Mouse (Mus musculus): ENCODE measurements around the gene T. TPM values are rescaled to one million over a fixed set of nuclear protein-coding genes. Genes with fewer than 3 reads are reported as not detected.

The T gene
- polyA plus RNA-seq, 1 experiment from 2014 or later: not detected

- TF ChIP-seq CTCF (IDR thresholded peaks at IDR 0.05) (no peak), EP300 (IDR thresholded peaks at IDR 0.05) (no peak)
- Histone ChIP-seq H3K9me3 (ENCODE audit: low read length) (no peaks in the 10 kb centered on the region), H3K4me1 (ENCODE audit: insufficient read depth, low read depth, low read length) (no peaks in the 10 kb centered on the region), H3K4me2 (replicated peaks; ENCODE audit: low read depth, low read length) (no peak overlapping the region), H3K4me3 (ENCODE audit: low read depth, low read length) (no peak overlapping the region), H3K36me3 (ENCODE audit: insufficient read depth, low read length) (no peaks in the 10 kb centered on the region), H3K9ac (replicated peaks; ENCODE audit: low read depth) (no peak overlapping the region), H3K27me3 (replicated peaks; ENCODE audit: insufficient read depth, low read length) (no peaks in the 10 kb centered on the region), H3K27ac (ENCODE audit: low read length) (no peak overlapping the region)
- ATAC-seq (no peak), DNase-seq (ENCODE audit: low spot score) (no peak)
- 69% methylated on average over 5 of the region's 5 CpGs for WGBS
Measured at GRCm38 (mm10) chr17:8413656-8414055, 20.6 kb upstream of the T start.

- Histone ChIP-seq H3K9ac (replicated peaks; ENCODE audit: low read depth) (no peak overlapping the region), H3K4me2 (replicated peaks; ENCODE audit: low read depth, low read length) (no peak overlapping the region), H3K36me3 (ENCODE audit: insufficient read depth, low read length) (no peaks in the 10 kb centered on the region), H3K27ac (ENCODE audit: low read length) (no peak overlapping the region), H3K27me3 (replicated peaks; ENCODE audit: insufficient read depth, low read length) (no peaks in the 10 kb centered on the region), H3K4me3 (ENCODE audit: low read depth, low read length) (no peak overlapping the region), H3K9me3 (ENCODE audit: low read length) (no peaks in the 10 kb centered on the region), H3K4me1 (ENCODE audit: insufficient read depth, low read depth, low read length) (no peaks in the 10 kb centered on the region)
- 23% methylated on average over 8 of the region's 8 CpGs for WGBS
- no peak for TF ChIP-seq CTCF (IDR thresholded peaks at IDR 0.05)
- no peak for TF ChIP-seq EP300 (IDR thresholded peaks at IDR 0.05)
- peak; percentile 10 for DNase-seq (ENCODE audit: low spot score)
- peak; percentile 47 for ATAC-seq
Measured at GRCm38 (mm10) chr17:8415533-8415932, 18.7 kb upstream of the T start.

- DNase-seq (ENCODE audit: low spot score) (no peak), ATAC-seq (no peak)
- Histone ChIP-seq H3K27me3 (replicated peaks; ENCODE audit: insufficient read depth, low read length) (no peaks in the 10 kb centered on the region), H3K27ac (ENCODE audit: low read length) (no peak overlapping the region), H3K4me3 (ENCODE audit: low read depth, low read length) (no peak overlapping the region), H3K9ac (replicated peaks; ENCODE audit: low read depth) (no peak overlapping the region), H3K9me3 (ENCODE audit: low read length) (no peaks in the 10 kb centered on the region), H3K4me1 (ENCODE audit: insufficient read depth, low read depth, low read length) (no peaks in the 10 kb centered on the region), H3K4me2 (replicated peaks; ENCODE audit: low read depth, low read length) (no peak overlapping the region), H3K36me3 (ENCODE audit: insufficient read depth, low read length) (no peaks in the 10 kb centered on the region)
- 48% methylated on average over 8 of the region's 8 CpGs for whole genome bisulfite sequencing
- TF ChIP-seq EP300 (IDR thresholded peaks at IDR 0.05) (no peak), CTCF (IDR thresholded peaks at IDR 0.05) (no peak)
Measured at GRCm38 (mm10) chr17:8416865-8417264, 17.4 kb upstream of the T start.

GRCm38 (mm10) chr17:8420739-8421138, 13.5 kb upstream of the T start:
- no peaks in the 10 kb centered on the region for H3K4me1 ChIP-seq (ENCODE audit: insufficient read depth, low read depth, low read length)
- ATAC-seq (no peak), DNase-seq (ENCODE audit: low spot score) (no peak)
- H3K9ac ChIP-seq (replicated peaks; ENCODE audit: low read depth): no peak overlapping the region
- H3K27ac ChIP-seq (ENCODE audit: low read length): no peak overlapping the region
- 72% methylated on average over 1 of the region's 1 CpGs for WGBS
- no peaks in the 10 kb centered on the region for H3K9me3 ChIP-seq (ENCODE audit: low read length)
- no peak overlapping the region for H3K4me2 ChIP-seq (replicated peaks; ENCODE audit: low read depth, low read length)
- H3K4me3 ChIP-seq (ENCODE audit: low read depth, low read length): no peak overlapping the region
- no peaks in the 10 kb centered on the region for H3K36me3 ChIP-seq (ENCODE audit: insufficient read depth, low read length)
- TF ChIP-seq CTCF (IDR thresholded peaks at IDR 0.05) (peak; percentile 44; the same call in 1 of the 2 replicates), EP300 (IDR thresholded peaks at IDR 0.05) (no peak)
- no peaks in the 10 kb centered on the region for H3K27me3 ChIP-seq (replicated peaks; ENCODE audit: insufficient read depth, low read length)

- Histone ChIP-seq H3K36me3 (ENCODE audit: insufficient read depth, low read length) (no peaks in the 10 kb centered on the region), H3K4me1 (ENCODE audit: insufficient read depth, low read depth, low read length) (no peaks in the 10 kb centered on the region), H3K27ac (ENCODE audit: low read length) (no peak overlapping the region), H3K9ac (replicated peaks; ENCODE audit: low read depth) (no peak overlapping the region), H3K4me2 (replicated peaks; ENCODE audit: low read depth, low read length) (no peak overlapping the region), H3K4me3 (ENCODE audit: low read depth, low read length) (no peak overlapping the region), H3K9me3 (ENCODE audit: low read length) (no peaks in the 10 kb centered on the region), H3K27me3 (replicated peaks; ENCODE audit: insufficient read depth, low read length) (no peaks in the 10 kb centered on the region)
- TF ChIP-seq EP300 (IDR thresholded peaks at IDR 0.05): no peak
- TF ChIP-seq CTCF (IDR thresholded peaks at IDR 0.05): no peak
- 23% methylated on average over 5 of the region's 5 CpGs for WGBS
- no peak for ATAC-seq
- DNase-seq (ENCODE audit: low spot score): no peak
Measured at GRCm38 (mm10) chr17:8421517-8421916, 12.7 kb upstream of the T start.

- no peak for TF ChIP-seq EP300 (IDR thresholded peaks at IDR 0.05)
- peak; percentile 62 for TF ChIP-seq CTCF (IDR thresholded peaks at IDR 0.05)
- Histone ChIP-seq H3K36me3 (ENCODE audit: insufficient read depth, low read length) (no peaks in the 10 kb centered on the region), H3K4me2 (replicated peaks; ENCODE audit: low read depth, low read length) (no peak overlapping the region), H3K27ac (ENCODE audit: low read length) (no peak overlapping the region), H3K4me1 (ENCODE audit: insufficient read depth, low read depth, low read length) (no peaks in the 10 kb centered on the region), H3K4me3 (ENCODE audit: low read depth, low read length) (no peak overlapping the region), H3K9ac (replicated peaks; ENCODE audit: low read depth) (no peak overlapping the region), H3K27me3 (replicated peaks; ENCODE audit: insufficient read depth, low read length) (no peaks in the 10 kb centered on the region), H3K9me3 (ENCODE audit: low read length) (no peaks in the 10 kb centered on the region)
- ATAC-seq (no peak), DNase-seq (ENCODE audit: low spot score) (no peak)
- 64% methylated on average over 2 of the region's 2 CpGs for WGBS
Measured at GRCm38 (mm10) chr17:8423283-8423682, 10.9 kb upstream of the T start.

- no peak overlapping the region for H3K9ac ChIP-seq (replicated peaks; ENCODE audit: low read depth)
- no peak overlapping the region for H3K4me3 ChIP-seq (ENCODE audit: low read depth, low read length)
- H3K9me3 ChIP-seq (ENCODE audit: low read length): no peaks in the 10 kb centered on the region
- DNase-seq (ENCODE audit: low spot score) (no peak), ATAC-seq (no peak)
- 3% methylated on average over 16 of the region's 16 CpGs for WGBS
- H3K36me3 ChIP-seq (ENCODE audit: insufficient read depth, low read length): no peaks in the 10 kb centered on the region
- no peaks in the 10 kb centered on the region for H3K4me1 ChIP-seq (ENCODE audit: insufficient read depth, low read depth, low read length)
- H3K27me3 ChIP-seq (replicated peaks; ENCODE audit: insufficient read depth, low read length): peaks cover 46% of the 10 kb centered on the region
- no peak overlapping the region for H3K4me2 ChIP-seq (replicated peaks; ENCODE audit: low read depth, low read length)
- TF ChIP-seq EP300 (IDR thresholded peaks at IDR 0.05) (no peak), CTCF (IDR thresholded peaks at IDR 0.05) (no peak)
- H3K27ac ChIP-seq (ENCODE audit: low read length): no peak overlapping the region
Measured at GRCm38 (mm10) chr17:8429436-8429835, 4.8 kb upstream of the T start.
